Mouse (Mus musculus): ENCODE measurements around the gene Cald1.
A peak's percentile ranks its signal among the peaks of the same experiment; 100 is the strongest.

The Cald1 gene

DNA sequence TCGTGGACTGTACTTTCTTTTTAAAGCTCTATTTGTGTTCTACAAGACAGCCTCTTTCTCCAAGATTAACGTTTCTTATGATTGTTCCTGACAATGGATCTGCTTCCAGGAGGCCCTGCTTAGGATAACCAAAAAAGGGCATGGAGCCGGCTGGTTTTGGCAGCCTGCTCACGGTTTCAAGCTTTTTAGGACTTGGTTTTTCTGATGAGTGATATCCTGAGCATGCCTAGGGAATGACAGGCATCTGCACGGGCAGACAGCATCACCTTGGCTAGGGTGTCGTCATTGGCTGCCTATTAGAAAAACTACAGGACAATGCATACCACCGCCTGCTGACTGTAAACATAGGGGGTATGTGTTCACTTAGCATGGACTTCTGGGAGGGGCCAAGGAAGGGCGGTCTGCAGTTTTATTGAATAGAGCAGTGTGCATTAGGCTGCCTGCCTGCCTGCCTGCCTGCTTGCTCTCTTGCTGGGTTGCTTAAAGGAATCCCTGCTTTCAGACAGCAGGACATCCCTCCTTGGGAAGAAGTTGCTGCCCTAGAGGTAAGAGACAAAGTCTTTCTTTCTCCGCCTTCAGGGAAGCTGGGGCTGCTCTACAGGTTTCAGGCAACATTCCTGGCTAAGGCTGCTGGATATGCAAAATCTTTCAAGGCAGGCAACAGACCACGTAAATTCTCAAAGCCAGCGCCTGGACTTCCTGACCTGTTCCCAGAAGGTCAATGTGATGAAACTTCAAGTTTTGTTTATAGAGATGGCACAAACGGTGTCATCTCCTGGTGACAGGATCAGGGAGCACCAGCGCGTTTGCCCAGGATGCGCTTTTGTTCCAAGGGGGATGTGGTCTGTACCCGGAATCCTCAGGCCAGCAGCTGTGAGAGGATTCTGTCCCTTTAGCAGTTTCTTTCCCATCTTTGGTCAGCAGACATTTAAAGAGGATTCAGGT is at the start of gene Cald1:
Cald1 (plus strand) TSS at position 380 of the 945 bp plus-strand sequence.
- DNase-seq (ENCODE audit: low read depth, low spot score) = peak; percentile 65

DNA sequence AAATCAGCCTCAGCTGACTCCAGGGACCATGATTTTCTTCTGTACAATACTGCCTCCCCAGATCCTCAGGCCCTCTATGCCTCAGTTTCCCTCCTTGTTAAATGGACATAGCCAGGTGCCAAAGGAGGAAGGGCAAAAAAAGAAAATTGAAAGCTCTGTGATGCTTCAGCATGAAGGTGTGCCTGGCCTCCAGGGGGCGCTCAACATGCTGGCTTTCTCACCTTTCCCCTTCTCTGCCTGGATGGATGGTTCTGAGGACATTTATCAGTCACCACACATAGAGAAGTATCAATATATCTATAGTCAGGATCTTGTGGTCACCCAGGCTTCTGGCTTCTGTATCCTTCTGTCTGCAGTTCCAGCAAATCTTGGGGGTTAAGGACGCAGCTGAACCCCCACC is 49.3 kb upstream of the Cald1 start:
- peak; percentile 45 for DNase-seq (ENCODE audit: low read depth, low spot score)

DNA sequence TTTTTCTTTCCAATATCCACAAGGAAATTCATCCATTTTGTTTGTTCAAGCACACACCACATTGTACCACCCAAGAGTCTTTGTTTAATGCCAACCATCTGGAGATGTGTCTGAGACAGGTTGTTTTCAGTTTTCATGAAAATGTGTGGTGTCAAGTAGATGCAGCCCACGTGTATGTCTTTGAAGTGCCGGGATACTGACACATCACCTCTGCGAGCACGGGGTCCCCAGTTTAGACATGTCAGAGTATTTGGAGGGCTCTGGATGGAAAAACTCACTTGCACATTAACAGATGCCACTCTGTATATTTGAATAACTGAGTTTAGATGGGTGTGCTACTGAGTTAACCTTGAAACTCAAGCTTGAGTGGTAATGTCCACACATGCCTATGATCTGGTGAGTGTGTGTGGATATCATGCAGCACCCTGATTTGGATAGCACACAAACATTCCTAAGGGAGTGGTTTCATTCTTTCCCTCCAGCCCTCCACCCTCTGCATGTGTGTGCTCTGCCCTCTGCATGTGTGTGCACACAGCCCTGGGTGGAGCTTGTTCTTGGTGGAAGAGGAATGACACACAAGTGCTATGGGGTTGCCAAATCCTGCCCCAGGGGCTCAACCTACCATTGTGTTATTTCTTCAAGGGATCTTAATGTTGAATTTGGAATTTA is 45.7 kb upstream of the Cald1 start:
- DNase-seq (ENCODE audit: low read depth, low spot score) = no peak

DNA sequence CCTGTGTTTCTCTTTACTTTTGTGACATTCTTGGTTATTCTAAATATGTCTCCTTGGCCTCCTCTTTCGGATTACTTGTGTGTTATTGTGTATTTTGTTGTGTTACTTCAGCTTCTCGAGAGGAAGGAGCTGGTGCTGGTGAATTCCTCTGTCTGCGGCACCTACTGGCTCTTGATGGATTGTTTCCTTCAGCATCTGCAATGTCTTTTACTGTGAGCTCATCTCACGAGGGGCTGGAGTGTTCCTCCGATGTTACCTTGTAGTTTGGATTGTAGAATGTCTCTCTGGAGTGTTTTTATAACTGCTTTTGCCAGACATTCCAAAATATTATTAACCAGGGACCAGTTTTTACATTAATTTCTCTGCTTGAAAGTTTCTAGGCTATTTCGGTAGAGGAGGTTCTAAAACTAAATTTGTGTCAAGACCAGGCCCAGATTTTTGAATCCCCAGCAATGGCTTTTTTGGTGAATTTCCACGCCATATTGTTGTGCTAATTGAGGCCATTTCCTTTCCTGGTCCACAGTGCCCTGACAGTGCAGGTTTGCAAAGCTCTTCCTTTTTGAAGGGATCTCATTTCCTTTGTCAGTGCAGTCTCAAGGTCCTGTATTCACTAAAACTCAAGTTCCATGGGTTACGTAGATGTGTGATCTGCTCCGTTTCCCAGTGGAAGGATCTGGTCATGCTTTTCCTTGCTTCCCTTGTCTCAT is 43.9 kb upstream of the Cald1 start:
- no peak for DNase-seq (ENCODE audit: low read depth, low spot score)

DNA sequence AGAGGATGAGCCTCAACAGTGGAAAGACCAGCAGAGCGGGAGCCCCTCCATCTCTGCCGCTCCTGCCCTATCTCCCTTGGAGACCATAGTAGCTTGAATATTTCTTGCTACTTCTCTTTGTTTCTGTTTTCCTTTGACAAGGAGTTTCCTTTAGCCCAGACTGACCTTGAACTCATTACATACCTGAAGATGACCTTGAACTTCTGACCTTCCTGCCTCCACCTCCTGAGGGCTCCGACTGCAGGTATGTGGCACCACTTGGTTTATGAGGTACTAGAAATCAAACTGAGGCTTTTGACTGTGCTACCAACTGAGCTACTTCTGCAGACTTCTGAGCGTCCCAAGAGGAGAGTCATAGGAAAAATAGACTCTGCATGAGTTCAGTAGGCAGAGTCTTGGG is 38.8 kb upstream of the Cald1 start:
- DNase-seq (ENCODE audit: low read depth, low spot score) = no peak

DNA sequence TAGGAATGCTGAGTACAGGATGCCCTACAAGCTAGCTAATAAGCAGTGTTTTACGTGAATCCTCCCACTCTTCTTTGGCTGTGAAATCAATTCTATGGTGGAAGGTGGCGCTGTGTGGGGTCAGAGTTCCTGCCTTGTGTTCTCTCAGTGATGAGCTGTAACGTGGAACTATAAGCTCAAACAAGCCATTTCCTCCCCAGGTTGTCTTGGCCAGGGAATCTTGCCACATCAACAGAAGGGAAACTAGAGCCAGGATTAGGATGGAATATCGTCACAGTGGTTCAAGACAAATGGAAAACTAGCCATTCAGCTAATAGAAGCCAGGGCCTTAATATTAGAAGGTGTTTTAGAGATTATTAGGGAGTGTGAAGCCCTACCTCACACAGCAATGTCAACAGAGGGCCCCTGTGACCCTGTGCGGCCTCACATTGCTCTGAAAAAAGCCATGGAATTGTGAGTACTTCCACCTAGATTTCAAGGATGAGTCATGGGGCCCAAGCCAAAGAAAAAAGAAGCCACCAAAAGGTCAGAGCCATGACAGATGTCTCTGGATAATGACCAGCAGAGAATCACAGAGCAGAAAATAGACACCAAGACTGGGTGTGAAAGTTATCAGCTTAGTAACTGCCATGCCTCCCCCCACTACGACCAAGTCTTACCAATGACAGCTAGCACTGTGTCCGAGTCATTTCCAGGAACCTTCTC is 33.0 kb upstream of the Cald1 start:
- no peak for DNase-seq (ENCODE audit: low read depth, low spot score)

DNA sequence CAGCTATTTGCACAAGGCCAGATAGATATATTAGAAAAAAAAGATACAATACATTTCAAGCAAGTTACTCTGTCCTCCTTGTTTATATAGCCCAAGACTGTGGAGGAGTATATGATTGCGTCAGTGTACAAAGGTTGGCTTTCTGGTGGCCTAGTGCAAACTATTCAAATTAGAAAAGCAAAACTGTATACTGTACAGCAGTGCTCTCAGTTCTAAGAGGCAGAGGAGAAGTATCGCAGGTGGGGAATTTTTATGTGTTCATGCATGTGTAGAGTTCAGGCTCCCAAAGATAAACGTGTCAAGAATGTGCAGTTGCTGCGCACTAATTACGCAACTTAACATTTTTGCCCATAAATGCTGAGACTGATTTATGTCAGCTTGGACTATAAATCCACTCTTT is 31.0 kb upstream of the Cald1 start:
- DNase-seq (ENCODE audit: low read depth, low spot score) = no peak

DNA sequence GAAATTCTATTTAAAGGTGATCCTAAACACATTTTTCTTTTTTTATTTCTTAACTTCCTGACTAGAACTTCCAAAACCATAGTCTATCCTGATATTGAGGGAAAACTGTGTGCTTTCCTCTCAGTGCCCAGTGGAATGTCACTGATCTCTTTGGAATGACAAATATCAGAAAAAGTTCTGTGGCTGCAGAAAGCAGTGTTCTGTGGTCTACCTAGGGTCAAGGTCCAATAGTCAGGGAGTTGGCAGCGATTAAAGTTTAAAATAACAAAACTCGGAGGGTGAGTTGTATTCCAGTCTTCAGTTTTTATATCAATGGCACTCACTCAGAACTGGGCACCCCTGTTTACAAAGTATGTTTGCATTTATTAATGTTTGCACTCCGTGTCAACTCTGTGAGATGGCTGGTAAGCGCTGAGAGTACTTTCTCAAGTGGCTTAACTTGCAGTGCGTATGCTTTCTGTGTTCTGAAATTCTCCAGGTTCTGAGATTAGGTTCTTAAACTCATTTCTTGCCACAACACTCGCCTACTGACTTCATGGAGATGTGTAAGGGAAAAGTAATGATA is 18.7 kb upstream of the Cald1 start:
- DNase-seq (ENCODE audit: low read depth, low spot score) = no peak

DNA sequence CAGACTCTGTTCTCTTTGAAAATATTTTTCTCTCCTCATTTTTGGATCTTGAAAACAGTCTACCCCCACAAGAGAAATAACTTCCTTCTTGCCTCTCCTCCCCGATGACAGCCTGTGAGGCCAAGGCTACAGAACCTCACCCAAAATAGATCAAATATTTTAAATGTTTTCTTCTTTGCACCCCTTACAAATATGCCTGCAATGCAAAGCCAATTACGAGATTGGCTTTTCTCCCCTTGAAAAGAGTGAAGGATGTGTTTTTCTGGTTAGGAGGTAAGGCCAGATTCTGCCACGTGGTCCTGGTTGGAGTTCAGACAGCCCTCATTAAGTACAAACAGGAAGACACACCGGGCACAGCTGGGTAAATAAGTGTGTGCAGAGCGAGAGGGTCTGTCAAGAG is 14.9 kb upstream of the Cald1 start:
- no peak for DNase-seq (ENCODE audit: low read depth, low spot score)

DNA sequence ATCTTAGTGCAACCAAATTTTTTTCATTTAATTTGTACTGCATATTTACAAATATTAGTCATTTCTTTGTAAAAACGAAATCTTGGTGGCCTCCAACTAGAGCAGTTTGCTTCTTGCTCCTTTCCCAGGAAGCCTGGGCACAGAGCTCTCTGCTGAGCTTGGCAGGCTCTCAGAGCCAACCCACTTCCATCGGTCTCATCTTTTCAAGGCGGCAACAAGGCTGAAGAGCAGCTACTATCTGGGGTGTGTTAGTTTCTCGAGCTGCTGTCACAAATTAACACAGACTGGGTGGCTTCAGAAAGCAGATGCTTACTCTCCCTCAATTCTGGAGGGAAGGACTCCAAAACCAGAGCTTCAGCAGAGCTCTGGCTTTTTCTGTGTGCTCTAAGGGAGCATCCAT is 10.2 kb upstream of the Cald1 start:
- no peak for DNase-seq (ENCODE audit: low read depth, low spot score)

DNA sequence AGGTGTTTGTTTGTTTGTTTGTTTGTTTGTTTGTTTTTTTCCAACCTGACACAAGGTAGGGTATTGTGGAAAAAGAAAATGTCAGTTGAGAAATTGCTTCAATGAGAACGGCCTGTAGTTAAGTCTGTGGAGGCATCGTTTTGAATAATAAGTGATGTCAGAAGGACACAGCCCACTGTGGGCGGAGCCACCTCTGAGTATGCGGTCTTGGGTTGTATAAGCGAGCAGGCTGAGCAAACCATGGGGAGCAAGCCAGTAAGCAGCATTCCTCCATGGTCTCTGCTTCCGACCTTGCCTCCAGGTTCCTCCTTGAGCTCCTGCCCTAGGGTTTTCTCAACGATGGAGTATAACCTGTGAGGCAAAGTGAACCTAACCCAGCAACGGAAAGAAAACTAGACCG is 7.6 kb upstream of the Cald1 start:
- DNase-seq (ENCODE audit: low read depth, low spot score) = no peak

DNA sequence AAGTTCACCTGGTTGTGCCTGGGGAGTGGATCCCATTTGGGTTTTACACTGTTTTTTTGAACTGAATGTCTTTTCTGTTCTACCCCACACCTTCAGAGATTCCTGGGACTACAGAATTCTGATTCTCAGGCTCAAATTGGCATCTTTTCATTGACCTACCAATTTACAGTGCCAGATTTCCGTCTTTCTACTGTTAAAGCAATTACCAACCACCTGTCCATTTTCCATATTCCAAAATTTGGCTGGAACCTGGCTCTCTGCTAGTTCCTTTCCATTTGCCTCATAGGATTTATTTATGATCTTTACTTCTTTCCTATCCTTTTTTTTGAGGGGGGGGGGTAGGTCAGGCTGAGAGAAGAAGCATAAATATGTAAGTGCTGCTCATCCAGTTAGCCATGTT is 4.9 kb upstream of the Cald1 start:
- DNase-seq (ENCODE audit: low read depth, low spot score) = no peak

DNA sequence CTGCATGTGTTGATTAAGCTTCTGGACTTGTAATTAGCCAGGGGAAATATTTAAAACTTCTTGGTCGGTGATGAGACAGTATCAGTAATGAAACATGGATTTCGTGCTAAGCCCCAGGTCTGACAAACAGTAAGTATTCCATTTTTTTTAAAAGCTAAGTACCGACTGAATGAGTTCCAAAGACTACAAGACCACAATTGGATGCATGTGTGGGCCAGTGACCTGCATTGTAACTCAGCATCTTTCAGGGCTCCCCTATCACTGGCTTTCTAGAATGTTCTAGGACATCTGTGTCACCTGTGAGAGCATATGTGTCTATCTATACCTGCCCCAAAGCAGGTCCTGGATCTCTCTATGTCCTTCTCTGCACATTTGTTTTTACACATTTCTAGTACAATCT is 984 bp upstream of the Cald1 start:
- DNase-seq (ENCODE audit: low read depth, low spot score) = no peak

DNA sequence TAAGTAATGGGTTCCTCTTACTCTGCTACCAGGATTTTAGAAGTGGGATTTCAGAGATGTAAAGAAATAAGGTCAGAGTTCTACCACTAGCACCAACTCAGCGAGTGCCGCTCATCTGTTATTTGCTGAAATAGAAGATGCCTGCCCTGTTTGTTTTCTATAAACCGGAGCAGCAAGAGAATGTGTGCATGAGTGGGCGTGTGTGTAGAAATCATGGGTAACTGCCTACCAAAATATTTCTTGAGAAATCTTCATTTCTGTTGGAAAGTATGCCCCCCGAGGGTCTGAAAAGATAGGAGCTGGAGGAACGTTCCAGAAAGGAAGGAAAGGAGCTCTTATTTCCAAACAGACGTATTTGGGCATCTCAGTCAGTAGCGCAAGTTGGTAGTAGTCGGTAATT is 871 bp downstream of the Cald1 start:
- no peak for DNase-seq (ENCODE audit: low read depth, low spot score)

DNA sequence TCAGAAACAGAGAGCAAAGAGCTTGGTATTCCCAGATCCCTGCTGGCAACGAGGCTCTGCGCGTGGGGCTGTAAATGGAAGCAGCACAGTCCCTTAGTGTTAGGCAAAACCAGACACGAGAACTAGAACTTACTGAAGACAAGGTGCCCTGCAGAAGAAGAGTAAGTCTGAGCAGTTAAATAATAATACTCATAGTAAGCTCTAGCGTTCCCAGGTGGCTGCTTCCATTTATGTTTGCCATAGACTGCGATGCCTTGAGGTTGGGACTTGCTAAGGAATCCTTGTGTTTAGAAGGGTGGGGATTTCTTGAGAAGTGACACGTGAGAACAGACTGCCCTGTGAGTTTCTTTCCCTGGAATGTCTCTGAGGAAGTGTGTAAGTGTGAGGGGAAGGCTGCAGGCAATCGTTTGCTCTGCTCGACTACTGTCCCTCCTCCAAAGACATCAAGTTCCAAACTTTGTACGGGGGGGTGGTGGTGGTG is 1.4 kb downstream of the Cald1 start:
- no peak for DNase-seq (ENCODE audit: low read depth, low spot score)

DNA sequence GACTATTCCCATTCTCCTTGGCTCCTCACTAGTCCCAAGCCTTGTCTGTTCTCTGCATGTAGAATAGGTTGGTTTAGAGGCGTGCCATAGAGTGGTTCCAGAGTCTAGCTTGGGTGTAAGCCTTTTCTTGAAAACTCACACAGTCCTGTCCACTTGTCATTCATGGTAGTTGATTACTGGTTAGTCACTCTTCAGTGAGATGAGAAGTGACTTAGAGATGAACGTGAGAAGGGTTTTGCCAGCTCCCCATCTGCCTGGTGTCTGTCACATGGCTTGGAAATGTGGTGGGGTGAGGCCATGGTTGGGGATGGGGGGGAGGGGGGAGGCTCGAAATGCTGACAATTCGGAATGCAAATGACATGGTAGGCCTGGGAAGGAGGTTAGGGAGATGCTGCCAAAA is 2.5 kb downstream of the Cald1 start:
- DNase-seq (ENCODE audit: low read depth, low spot score) = no peak

DNA sequence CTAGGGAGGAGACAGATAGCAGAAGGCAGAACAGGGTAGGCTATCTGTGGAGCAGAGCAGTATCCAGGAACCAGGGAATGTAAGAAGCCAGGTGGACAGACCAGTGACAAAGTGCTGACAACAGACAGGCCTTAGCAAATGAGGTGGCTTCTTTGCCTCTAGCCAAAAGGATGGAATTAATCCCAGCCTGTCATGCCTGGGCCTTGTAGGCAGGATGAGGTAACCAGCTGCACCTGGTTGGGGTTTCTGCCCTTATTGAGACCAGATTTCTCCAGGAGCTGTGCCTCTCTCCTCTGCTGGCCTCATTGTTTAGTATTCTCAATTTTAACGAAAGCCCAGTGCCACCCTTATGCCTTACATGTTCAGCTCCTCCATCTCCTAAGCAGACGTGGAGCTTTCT is 3.8 kb downstream of the Cald1 start:
- no peak for DNase-seq (ENCODE audit: low read depth, low spot score)

DNA sequence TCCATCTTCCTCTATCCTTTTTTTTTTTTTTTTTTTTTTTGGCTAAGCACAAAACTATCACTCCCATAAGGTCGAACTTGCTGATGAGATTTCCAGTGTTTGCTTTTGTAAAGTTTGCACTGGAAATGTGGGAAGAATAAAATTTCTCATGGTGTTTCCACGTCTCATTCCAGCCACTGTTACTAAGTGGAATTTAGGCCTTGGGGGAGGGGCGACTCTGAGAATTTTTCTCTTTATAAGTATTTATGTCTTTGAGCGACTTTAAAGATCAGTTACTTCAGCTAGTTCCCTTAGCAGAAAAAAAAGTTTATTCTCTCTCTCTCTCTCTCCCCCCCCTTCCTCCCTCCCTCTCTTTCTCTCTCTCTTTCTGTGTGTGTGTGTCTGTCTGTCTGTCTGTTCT is 8.1 kb downstream of the Cald1 start:
- no peak for DNase-seq (ENCODE audit: low read depth, low spot score)

DNA sequence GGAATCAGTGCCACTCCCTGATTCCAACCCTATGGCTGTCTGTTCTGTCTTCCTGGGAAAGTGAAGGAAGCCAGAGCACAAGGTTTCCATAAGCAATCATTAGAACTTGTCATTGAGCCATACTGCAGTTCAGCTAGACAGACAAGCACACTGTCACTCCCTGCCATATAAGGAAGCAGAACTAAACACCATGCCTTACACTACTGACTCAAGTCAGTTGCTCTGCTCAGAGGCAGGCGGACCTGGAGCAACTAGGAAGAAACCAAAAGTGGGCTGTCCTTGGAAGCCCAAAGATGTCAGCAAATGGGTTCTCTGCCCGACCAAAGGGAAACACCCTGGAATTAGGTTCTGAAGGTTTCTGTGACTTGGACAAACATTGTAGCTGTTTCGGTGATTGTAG is 10.3 kb downstream of the Cald1 start:
- DNase-seq (ENCODE audit: low read depth, low spot score) = no peak

DNA sequence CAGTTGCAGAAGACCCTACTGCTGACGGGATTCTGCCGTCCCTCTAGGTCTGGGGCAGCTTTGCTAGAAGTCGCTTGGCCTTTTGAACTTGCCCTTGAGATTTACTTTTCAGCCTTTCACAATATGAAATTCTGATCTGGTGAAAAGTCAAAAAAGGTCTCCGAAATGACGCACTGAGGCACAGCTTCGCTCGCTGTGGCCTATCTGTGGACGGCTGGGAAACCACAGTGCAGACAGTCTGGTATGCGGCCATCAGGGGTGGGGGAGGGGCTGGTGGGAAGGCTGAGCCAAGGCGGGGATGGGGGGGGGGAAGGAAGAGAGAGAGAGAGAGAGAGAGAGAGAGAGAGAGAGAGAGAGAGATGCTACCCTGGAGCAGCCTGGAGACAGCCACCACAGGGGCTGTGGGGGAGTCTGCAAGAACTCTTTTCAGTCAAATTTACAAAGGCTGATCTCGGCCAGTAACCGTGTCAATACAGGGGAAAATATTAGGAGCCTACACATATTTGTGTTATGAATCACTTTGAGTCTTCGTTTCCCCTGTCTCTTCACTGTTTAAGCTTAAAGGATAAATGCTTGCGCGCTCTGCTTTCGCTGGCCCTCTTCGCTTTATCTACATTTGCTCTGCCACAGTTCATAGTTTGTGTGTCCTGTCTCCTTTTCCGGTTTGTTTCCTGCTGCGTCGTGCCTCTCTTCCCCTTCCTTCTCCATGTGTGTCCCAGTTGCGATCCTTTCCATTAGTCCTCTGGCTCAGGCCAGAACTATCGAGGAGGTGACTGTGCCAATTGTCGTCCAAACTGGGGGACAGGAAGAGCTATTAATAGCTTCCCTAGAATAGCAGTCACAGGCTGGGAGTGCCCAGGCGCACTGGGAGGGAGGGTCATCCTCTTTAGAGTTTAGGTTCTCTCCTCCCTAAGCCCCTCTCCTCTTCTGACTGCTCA is 11.9 kb downstream of the Cald1 start:
- DNase-seq (ENCODE audit: low read depth, low spot score) = peak; percentile 51
